Mouse (Mus musculus): ENCODE data around the gene Abr.

DNA sequence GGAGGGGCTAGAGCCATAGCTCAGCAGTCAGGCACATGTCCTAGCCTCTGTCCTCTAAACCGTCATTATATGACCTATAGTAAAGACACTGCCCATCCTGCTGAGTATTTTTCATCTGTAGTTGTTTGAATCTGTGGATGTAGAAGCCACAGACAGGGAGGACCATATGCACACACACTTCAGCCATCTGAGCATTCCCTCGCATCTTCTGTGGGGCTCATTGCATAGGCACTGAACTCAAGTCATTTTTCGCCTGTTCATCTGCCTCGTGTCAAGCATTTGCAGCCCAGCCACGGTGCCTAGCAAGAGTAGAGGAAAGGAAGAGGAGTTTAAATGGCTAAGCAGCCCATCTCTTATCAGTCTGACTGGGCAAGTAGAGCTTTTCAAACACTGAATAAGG lies 74.7 kb downstream of the Abr start:
- no peak for TF ChIP-seq POLR2A (IDR thresholded peaks at IDR 0.05; ENCODE audit: low read depth, low read length)
- TF ChIP-seq CTCF (IDR thresholded peaks at IDR 0.05; ENCODE audit: borderline replicate concordance, insufficient read depth, low read length): no peak
